Mouse (Mus musculus) liver, adult 2 months (tissue): ENCODE data around the gene Frem1.

Source experiments
- CTCF ChIP-seq: fragments of 200-500 bp; IDR thresholded peaks from 2 replicates; pipeline ENCODE4 v1.5.1; 2011; ENCODE audit warnings: low read depth, low read length, control low read depth
- POLR2A ChIP-seq: fragments of 200-500 bp; IDR thresholded peaks from 2 replicates; pipeline ENCODE4 v1.6.1; 2011; ENCODE audit warnings: low read length, control low read depth; ENCODE audit not compliant: insufficient read depth; ENCODE audit errors: extremely low read depth

GRCm38 (mm10) chr4:82918625-82919024, 133.5 kb downstream of the Frem1 start:
- no peak for TF ChIP-seq POLR2A
- TF ChIP-seq CTCF, result no peak
